Mouse (Mus musculus) embryonic fibroblast, embryonic 13.5 days (primary cell): ENCODE data around the gene Gtf2h2. TPM values are rescaled to one million over a fixed set of nuclear protein-coding genes. Genes with fewer than 3 reads are reported as not detected.

Experiments
- H3K27ac ChIP-seq: 2 replicates; pipeline ENCODE4 v1.5.1; 2012; ENCODE audit warnings: low read length, control low read depth, inconsistent platforms; ENCODE audit not compliant: insufficient read depth
- H3K4me1 ChIP-seq: 2 replicates; pipeline ENCODE4 v1.6.1; 2011; ENCODE audit warnings: low read length; ENCODE audit not compliant: control insufficient read depth, insufficient read depth
- H3K4me3 ChIP-seq: 2 replicates; pipeline ENCODE4 v1.5.1; 2011; ENCODE audit warnings: mild to moderate bottlenecking, control low read depth, low read length; ENCODE audit not compliant: insufficient read depth
- CTCF ChIP-seq: IDR thresholded peaks from 2 replicates; pipeline ENCODE4 v1.5.1; 2011; ENCODE audit warnings: mild to moderate bottlenecking, control low read depth, low read length, moderate library complexity, borderline replicate concordance; ENCODE audit not compliant: insufficient read depth
- POLR2A ChIP-seq: IDR thresholded peaks from 2 replicates; pipeline ENCODE4 v1.6.1; 2011; ENCODE audit warnings: low read depth, mild to moderate bottlenecking, control low read depth, low read length, moderate library complexity
- polyA plus RNA-seq: library from polyadenylated mRNA; stranded (reverse); fragments of >200 nt; gene quantifications from 2 replicates; pipeline ENCODE4 v1.2.4, GENCODE M21; 2011; ENCODE audit warnings: low read depth; ENCODE audit not compliant: missing spikeins, insufficient read length

Gtf2h2 gene
- polyA plus RNA-seq, 1 experiment = 42.1 TPM

- Histone ChIP-seq H3K4me3 (no peak overlapping the region), H3K4me1 (no peaks in the 10 kb centered on the region), H3K27ac (no peak overlapping the region)
- TF ChIP-seq POLR2A (no peak), CTCF (no peak)
Measured at GRCm38 (mm10) chr13:100414428-100414827, 78.0 kb downstream of the Gtf2h2 start.

Other genes starting within 250 kb of the Gtf2h2 start
- gene Naip5, start 246.3 kb downstream of the Gtf2h2 start, polyA plus RNA-seq = not detected in 2 replicates
- gene Naip6, start 174.9 kb downstream of the Gtf2h2 start, polyA plus RNA-seq = 0.11 TPM in 1 of 2 replicates, not detected in the other
- gene Naip1, start 39.7 kb downstream of the Gtf2h2 start, polyA plus RNA-seq = not detected in 2 replicates
- not detected in 2 replicates for gene Ocln, start 60.1 kb upstream of the Gtf2h2 start, polyA plus RNA-seq
- 0.17 TPM in 1 of 2 replicates, not detected in the other for gene Marveld2, start 124.4 kb upstream of the Gtf2h2 start, polyA plus RNA-seq
- gene Ak6, start 158.4 kb upstream of the Gtf2h2 start, polyA plus RNA-seq = 209 and 222 TPM in 2 replicates
- gene Rad17, start 158.5 kb upstream of the Gtf2h2 start, polyA plus RNA-seq = 21.9 and 22.0 TPM in 2 replicates
- gene Taf9, start 159.0 kb upstream of the Gtf2h2 start, polyA plus RNA-seq = 3.9 and 6.2 TPM in 2 replicates
- 1.4 and 2.3 TPM in 2 replicates for gene Ccdc125, start 177.1 kb upstream of the Gtf2h2 start, polyA plus RNA-seq
- 81.4 and 82.4 TPM in 2 replicates for gene Cdk7, start 238.4 kb upstream of the Gtf2h2 start, polyA plus RNA-seq